Mouse (Mus musculus): ENCODE results near the gene Tmem120b.

DNA sequence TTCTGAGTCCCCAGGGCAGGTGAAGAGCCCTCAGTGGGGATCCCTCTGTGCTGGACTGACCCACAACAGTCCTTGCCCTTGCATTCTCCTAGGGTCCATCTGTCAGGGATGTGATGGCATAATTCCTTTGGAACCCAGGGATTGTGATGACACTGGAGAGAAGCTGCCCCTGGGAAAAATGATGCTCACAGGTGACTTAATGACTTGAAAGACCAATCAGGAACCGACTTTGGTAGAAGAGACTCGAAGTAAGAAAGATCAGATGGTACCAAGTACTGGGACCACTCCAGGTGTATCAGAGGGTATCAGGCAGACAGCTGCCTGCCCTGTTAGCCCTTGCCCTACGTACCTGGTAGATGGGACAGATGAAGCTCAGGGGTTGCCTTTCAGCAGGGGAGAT lies 21.3 kb upstream of the Tmem120b start, which contains the start of gene Morn3:
- TF ChIP-seq CTCF (IDR thresholded peaks at IDR 0.05; ENCODE audit: insufficient read depth, low read depth, low read length) (no peak), POLR2A (IDR thresholded peaks at IDR 0.05; ENCODE audit: insufficient read depth, low read depth, low read length) (no peak)

All from olfactory bulb, adult 2 months (tissue).